Mouse (Mus musculus): ENCODE results near the gene Ccl17.

Ccl17 gene

DNA sequence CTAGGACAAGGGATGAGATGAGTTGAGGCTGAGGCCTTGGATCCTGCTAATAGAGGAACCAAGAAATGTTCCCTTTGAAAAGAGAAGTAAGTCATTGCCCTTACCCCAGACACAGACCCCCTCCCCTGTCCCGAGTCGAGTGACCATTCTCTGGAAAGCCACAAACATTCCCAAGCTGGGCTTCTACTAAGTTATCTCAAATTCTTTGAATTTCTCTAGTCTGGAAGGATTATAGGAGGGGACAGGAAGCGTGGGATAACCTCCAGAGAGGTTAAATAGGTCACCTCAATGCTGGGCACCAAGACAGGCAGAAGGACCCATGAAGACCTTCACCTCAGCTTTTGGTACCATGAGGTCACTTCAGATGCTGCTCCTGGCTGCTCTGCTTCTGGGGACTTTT lies at the start of gene Ccl17:
Ccl17 (plus strand) TSS at position 301 of the 400 bp plus-strand sequence.
- no peak for DNase-seq

GRCm38 (mm10) chr8:94767035-94767434 lies 43.2 kb upstream of the Ccl17 start:
- DNase-seq = no peak

DNA sequence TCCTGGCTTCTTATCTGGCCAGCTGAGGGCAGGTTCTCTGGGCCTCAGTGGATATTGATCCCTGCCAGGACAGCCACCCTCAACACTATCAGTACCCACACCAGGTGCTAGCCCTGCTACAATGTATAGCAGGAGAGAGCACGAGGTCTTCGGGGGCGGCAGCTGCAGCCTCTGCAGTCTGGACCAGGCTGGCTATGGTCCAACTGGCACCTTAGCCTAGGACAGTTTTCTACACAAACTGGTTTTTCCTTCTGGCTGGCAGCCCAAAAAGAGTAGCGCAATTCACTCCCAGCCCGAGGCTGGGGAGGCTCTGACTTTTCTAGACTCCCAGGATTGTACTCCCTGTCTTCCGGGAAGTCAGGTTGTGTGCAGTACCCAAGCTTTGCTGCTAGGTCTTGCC lies 39.3 kb upstream of the Ccl17 start:
- peak; percentile 43 for DNase-seq

DNA sequence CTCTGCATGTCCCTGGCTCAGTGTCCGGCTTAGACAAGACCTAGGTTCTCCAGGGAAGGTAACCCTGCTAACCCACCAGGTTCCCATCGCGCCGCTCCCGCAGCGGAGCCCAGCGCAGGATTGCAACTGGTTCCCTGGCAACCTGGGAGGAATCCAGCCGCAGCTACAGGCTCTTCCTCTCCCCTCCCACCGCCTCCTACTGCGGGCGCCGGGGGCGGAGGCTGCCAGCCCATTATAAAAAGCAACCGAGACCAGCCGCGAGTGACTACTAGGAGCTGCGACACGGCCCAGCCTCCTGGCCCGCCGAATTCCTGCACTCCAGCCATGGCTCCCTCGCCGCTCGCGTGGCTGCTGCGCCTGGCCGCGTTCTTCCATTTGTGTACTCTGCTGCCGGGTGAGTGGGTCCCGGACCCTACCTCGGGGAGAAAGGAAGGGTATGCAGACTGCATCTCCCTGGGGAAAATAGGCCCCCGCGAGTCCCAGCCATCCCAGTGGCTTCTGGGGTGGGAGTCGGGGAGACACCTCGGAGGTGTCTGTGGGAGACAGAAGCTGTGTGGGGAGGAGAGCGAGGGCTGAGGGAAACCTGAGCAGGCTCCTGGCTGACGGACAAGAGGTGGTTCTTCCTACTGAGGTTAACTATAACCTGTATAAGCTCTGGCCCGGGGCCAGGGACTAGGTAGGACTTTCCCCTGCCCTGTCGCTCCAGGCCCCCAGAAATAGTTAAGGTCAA lies 38.1 kb upstream of the Ccl17 start, which contains the start of gene Cx3cl1:
Cx3cl1 (plus strand) TSS at position 69 of the 730 bp plus-strand sequence.
- peak; percentile 85 for DNase-seq

DNA sequence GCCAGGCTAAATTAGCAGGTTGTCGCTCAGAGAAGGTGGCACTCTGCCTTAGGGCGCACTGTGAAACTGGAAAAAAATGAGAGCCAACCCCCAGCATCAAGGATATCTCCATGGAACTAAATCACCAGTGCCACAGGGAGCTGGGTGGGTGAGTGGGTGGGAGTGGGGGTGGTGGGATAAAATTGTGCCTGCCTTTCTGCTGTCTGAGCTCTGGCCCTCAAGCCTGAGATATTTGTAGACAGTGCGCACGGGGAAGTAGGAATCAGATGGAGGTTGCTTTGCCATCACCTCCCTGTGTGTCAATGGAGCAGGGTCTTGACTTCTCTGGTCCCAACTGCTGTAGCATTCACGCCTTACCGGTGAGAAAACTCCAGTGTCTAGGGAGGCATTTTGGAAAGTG lies 37.2 kb upstream of the Ccl17 start:
- DNase-seq = no peak

- DNase-seq = peak; percentile 50
These were observed 36.5 kb upstream of the Ccl17 start for GRCm38 (mm10) chr8:94773700-94774171.

- DNase-seq = no peak
These were observed 35.7 kb upstream of the Ccl17 start for GRCm38 (mm10) chr8:94774601-94775000.

GRCm38 (mm10) chr8:94776346-94776745 lies 33.9 kb upstream of the Ccl17 start:
- DNase-seq = no peak

DNA sequence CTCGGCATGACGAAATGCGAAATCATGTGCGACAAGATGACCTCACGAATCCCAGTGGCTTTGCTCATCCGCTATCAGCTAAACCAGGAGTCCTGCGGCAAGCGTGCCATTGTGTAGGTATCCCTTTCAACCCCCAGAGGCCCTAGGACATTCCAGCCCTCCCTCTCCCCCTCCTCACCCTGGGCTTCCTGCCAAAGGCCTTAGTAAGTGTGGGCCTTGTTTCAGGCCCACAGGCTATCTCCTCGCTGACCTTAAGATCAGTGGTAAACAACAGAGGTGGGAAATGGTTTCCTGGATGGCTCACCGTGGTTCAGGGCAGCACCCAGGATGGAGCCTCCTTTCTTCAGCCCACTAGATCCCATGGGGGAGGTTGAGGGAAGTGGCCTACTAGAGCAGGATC lies 32.2 kb upstream of the Ccl17 start:
- DNase-seq = no peak

DNA sequence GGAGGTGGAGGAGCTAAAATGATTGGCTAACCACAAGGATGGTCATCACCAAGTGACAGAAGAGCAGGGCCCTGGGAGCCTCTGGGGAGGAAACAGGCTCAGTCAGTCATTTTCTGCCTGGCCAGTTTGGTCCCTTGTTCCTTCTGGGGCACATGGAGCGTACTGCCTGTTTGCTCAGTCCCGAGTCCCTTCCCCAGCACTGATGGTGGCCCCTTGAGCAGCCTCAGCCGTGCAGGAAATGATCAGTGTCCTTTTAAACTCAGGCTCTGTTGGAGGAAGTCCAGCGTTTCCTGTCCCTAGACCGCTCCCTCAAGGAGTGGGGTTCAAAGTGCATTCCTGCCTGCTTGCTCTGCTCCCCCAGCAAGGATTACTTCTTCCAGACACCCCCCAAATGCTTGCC lies 31.8 kb upstream of the Ccl17 start:
- DNase-seq = no peak

DNA sequence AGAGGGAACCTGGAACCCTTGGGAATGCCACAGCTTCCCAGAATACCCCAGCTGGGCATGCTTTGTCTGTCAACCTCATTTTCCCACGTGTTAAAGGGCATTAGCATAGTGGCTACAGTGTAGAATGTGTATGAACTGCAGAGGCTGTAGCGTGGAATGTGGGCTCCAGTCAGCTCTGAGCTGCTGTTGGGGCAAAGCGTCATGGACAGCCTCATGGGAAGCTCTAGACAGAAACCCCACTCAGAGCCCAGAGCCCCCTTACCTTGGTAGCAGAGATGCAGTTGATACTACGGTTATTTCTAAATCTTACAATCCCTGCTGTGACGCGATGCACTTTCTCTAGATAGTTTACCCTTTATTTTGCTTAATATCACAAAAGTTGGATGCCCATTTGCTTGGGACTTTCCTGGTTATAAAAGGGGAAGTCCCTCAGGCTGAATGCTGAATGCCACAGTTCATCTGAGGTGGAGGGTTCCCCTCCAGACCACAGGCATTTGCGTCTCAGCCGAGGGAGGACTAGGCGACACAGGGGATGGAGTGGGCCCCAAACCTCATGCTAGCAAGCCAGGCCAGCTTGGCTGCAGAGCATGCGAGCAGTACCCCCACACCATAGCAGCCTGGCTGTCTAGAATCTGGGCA lies 31.2 kb upstream of the Ccl17 start:
- DNase-seq = no peak

DNA sequence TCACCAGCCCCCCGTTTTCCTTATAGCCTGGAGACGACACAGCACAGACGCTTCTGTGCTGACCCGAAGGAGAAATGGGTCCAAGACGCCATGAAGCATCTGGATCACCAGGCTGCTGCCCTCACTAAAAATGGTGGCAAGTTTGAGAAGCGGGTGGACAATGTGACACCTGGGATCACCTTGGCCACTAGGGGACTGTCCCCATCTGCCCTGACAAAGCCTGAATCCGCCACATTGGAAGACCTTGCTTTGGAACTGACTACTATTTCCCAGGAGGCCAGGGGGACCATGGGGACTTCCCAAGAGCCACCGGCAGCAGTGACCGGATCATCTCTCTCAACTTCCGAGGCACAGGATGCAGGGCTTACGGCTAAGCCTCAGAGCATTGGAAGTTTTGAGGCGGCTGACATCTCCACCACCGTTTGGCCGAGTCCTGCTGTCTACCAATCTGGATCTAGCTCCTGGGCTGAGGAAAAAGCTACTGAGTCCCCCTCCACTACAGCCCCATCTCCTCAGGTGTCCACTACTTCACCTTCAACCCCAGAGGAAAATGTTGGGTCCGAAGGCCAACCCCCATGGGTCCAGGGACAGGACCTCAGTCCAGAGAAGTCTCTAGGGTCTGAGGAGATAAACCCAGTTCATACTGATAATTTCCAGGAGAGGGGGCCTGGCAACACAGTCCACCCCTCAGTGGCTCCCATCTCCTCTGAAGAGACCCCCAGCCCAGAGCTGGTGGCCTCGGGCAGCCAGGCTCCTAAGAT lies 30.5 kb upstream of the Ccl17 start:
- no peak for DNase-seq

DNA sequence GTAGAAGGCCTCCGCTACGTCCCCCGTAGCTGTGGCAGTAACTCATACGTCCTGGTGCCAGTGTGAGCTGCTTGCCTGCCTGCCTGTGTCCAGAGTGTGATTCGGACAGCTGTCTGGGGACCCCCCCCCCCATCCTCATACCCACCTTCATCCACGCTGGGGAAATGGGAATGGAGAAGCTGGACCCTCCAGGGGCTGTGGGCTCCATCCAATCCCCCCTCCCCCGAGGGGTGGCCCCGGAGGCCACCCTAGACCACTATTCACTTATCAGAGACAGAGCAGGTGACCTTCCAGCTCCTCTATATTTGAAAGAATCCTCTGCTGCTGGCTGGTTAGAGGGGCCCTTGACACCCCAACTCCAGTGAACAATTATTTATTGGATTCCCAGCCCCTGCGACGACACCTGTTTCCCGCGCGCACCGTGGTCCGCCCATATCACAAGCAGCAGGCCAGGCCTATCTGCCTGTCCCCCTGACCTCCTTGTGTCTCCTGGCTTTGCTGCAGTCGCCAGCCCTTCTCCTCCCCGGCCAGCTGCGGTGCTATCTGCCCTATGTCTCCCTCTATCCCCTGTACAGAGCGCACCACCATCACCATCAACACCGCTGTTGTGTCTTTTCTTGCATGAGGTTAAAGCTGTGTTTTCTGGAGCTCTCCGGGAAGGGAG lies 29.6 kb upstream of the Ccl17 start:
- DNase-seq = no peak

- DNase-seq = peak; percentile 7
These were observed 29.0 kb upstream of the Ccl17 start for GRCm38 (mm10) chr8:94781155-94781837.

DNA sequence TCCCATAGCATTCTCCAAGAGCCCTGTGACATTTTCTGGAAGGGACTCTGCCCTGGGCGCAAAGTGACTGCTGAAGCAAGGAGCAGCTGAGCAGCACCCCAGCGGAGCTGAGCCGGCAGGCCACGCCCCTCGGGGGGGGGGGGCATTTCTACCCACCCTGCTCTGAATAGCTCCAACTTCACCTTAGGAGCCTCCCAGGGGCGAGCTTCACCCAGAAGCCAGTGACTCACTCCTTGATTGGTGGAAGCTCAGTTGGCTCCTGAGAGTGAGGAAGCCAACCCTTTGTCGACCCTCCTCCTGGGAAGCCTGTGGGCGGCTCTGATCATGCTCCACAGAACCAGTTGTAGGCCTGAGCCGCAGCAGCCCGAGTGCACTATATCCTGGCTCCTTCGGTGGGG lies 28.4 kb upstream of the Ccl17 start:
- peak; percentile 0 for DNase-seq

DNA sequence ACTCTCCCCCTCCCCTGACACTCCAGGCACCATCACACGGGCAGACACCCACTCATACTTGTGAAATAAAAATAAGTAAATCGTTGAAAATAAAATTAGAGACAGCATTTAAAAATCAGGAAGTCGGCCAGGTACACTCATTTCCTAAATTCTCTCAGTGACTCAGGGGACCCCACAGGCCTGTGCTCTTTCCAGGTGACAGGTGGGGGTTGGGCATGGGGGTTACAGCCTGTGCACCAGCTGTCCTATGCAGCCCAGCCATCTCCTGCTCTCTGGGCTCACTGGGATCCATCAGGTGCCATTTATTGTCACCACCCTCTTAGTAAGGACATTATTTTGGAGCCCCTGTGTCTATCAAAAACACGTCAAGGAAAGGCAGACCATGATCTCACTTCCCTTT lies 26.4 kb upstream of the Ccl17 start:
- no peak for DNase-seq

GRCm38 (mm10) chr8:94785247-94785985 lies 24.8 kb upstream of the Ccl17 start:
- DNase-seq = peak; percentile 46

GRCm38 (mm10) chr8:94785995-94786595 lies 24.2 kb upstream of the Ccl17 start:
- DNase-seq = no peak

GRCm38 (mm10) chr8:94787524-94788501 lies 22.4 kb upstream of the Ccl17 start:
- DNase-seq = no peak

Measured in cerebellum, adult 9-10 months (tissue).